Mouse (Mus musculus) stomach, embryonic 14.5 days (tissue): ENCODE results near the gene Slc13a2. TPM values are rescaled to one million over a fixed set of nuclear protein-coding genes. Genes with fewer than 3 reads are reported as not detected.
A peak's percentile ranks its signal among the peaks of the same experiment; 100 is the strongest.

ENCODE experiments used
- ATAC-seq: fragments of 200-750 bp; cut with Nextera tagmentation; 2 replicates; pipeline ENCODE4 v1.8.0; 2017; ENCODE audit warnings: low read depth, moderate TSS enrichment; ENCODE audit not compliant: insufficient number of reproducible peaks, insufficient read depth, low FRiP score
- H3K27ac ChIP-seq: fragments of 300-500 bp; sonication (generic); 2 replicates; pipeline ENCODE4 v1.5.1; 2014; ENCODE audit warnings: mild to moderate bottlenecking, low read length, moderate library complexity, mixed read lengths
- H3K27me3 ChIP-seq: fragments of 300-500 bp; sonication (generic); 2 replicates; pipeline ENCODE4 v1.6.1; 2014; ENCODE audit warnings: low read length, control low read depth, mixed read lengths; ENCODE audit not compliant: control insufficient read depth, insufficient read depth
- H3K36me3 ChIP-seq: fragments of 300-500 bp; sonication (generic); 2 replicates; pipeline ENCODE4 v1.6.1; 2014; ENCODE audit warnings: mild to moderate bottlenecking, control low read depth, low read length, moderate library complexity, mixed read lengths; ENCODE audit not compliant: control insufficient read depth, insufficient read depth
- H3K4me1 ChIP-seq: fragments of 300-500 bp; sonication (generic); 2 replicates; pipeline ENCODE4 v1.6.1; 2014; ENCODE audit warnings: low read length, control low read depth, mixed read lengths; ENCODE audit not compliant: control insufficient read depth, insufficient read depth
- H3K4me2 ChIP-seq: fragments of 300-500 bp; sonication (generic); replicated peaks from 2 replicates; pipeline ENCODE4 v1.6.1; 2014; ENCODE audit warnings: low read depth, low read length, control low read depth
- H3K4me3 ChIP-seq: fragments of 300-500 bp; sonication (generic); 2 replicates; pipeline ENCODE4 v1.5.1; 2014; ENCODE audit warnings: low read depth, low read length, control low read depth
- H3K9ac ChIP-seq: fragments of 300-500 bp; sonication (generic); replicated peaks from 2 replicates; pipeline ENCODE4 v1.6.1; 2014; ENCODE audit warnings: low read depth, mild to moderate bottlenecking, control low read depth, low read length, moderate library complexity, mixed read lengths
- H3K9me3 ChIP-seq: fragments of 300-500 bp; sonication (generic); 2 replicates; pipeline ENCODE4 v1.6.1; 2016; ENCODE audit warnings: low read depth, low read length, control low read depth; ENCODE audit not compliant: control insufficient read depth
- WGBS: fragments of 180-500 bp; shearing (Covaris S2); extraction: QIAGEN DNeasy Blood & Tissue Kit; methylation state at CpG from one replicate; pipeline ENCODE4 v1.1.7; 2014; 5-methylcytosine and 5-hydroxymethylcytosine counted together
- polyA plus RNA-seq: library from polyadenylated mRNA; unstranded; fragments of >200 nt; fragmentation: Nextera tagmentation; extraction: Ambion mirVana; gene quantifications from 2 replicates; pipeline ENCODE4 v1.2.1, GENCODE M21; 2014

Gene Slc13a2
- polyA plus RNA-seq, 1 experiment from 2014 or later, result 0.10 TPM

DNA sequence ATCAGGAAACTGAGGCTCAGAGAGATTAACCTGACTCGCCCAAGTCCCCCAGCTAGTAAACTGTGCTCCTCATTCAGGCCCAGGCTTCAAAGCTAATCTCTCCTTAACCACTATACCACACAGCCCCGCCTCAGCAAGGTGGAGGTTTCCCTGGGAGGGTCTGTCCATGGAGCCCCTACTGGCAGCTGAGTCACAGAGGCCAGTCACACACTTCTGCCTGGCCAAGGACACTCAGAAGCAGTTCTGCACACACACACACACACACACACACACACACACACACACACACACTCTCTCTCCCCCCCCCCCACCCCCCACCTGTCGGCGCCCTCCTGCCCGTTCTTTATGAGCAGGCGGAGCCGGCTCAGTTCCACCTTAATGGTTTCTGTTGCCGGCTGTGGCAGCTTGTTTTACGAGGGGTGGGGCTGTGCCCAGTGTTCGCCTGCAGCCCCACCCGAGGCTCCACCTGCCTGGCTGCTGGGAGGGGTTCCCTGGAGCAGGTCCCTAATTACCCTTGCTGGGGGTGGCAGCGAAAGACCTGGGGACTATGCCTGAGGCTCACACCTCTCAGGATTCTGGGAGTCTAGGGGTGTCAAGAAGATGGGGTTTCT is 44.4 kb downstream of the Slc13a2 start:
- peak; percentile 57 for ATAC-seq
- Histone ChIP-seq H3K36me3 (no peaks in the 10 kb centered on the region), H3K4me2 (no peak overlapping the region), H3K27me3 (no peaks in the 10 kb centered on the region), H3K9me3 (no peaks in the 10 kb centered on the region), H3K4me1 (no peaks in the 10 kb centered on the region), H3K27ac (no peak overlapping the region), H3K4me3 (no peak overlapping the region), H3K9ac (no peak overlapping the region)
- 26% methylated on average over 11 of the region's 12 CpGs for WGBS

DNA sequence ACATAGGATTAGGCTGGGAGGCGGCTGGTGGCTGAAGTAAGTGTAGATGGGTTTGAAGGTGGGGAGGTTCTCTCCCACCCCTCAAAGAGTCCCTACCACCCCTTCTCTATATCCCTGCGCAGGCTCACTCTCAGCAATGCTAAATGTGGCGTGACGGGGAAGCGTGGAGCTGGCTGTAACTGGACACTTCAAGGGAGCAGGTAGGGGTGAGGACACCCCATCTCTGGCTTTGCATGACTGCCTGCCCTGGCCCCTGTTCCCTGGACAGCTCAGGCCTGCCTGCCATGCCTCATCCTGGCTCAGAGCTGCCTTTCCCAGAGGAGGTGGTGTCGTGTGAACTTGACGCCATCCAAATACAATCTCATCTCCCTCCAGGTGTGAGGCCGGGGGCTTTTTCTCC is 47.9 kb downstream of the Slc13a2 start:
- Histone ChIP-seq H3K27me3 (no peaks in the 10 kb centered on the region), H3K27ac (no peak overlapping the region), H3K4me1 (no peaks in the 10 kb centered on the region), H3K9me3 (no peaks in the 10 kb centered on the region), H3K4me2 (no peak overlapping the region), H3K9ac (no peak overlapping the region), H3K36me3 (no peaks in the 10 kb centered on the region), H3K4me3 (no peak overlapping the region)
- no peak for ATAC-seq
- 65% methylated on average over 8 of the region's 8 CpGs for WGBS

DNA sequence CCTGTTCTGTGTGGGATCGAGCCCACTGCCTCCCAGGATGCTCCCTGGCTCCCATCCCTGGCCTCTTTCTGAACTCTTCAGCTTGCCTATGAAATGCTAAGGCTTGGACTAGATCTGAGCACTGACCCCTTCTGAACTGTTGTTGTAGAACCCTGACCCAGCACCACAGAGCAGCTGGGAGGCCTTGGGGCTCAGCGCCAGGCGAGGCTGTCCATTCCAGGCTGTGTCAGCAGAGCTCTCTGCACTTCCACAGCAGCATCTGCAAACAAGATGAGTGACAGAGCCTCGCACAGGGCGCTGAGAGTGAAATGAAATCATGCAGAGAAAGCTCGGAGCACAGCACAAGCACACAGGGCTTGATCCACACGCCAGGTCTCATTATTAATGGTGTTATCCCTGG is 49.4 kb downstream of the Slc13a2 start:
- Histone ChIP-seq H3K4me2 (no peak overlapping the region), H3K27ac (no peak overlapping the region), H3K4me1 (no peaks in the 10 kb centered on the region), H3K36me3 (no peaks in the 10 kb centered on the region), H3K9ac (no peak overlapping the region), H3K4me3 (no peak overlapping the region), H3K27me3 (no peaks in the 10 kb centered on the region), H3K9me3 (no peaks in the 10 kb centered on the region)
- ATAC-seq, result no peak
- WGBS, result 36% methylated on average over 7 of the region's 7 CpGs

DNA sequence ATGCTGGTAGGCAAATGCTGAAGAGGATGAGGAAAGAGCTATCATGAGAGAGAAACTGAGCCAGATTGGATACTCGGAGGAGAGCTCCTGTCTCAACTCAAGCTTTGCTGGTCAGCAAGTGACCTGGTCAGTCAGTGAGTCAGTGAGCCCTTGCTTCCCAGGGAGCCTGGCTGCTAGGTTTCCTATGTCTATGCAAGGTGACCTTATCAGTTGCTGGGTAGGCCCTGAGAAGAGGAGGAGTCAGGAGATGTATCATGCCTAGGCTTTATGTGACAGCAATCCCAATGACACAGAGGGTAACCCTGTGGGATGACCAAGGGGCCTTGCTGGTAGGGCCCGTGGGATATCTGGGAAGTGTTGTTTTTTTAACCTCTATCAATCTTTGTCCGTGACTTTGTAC is 49.9 kb downstream of the Slc13a2 start:
- no peaks in the 10 kb centered on the region for H3K27me3 ChIP-seq
- no peaks in the 10 kb centered on the region for H3K4me1 ChIP-seq
- no peak overlapping the region for H3K4me2 ChIP-seq
- H3K36me3 ChIP-seq, result no peaks in the 10 kb centered on the region
- ATAC-seq, result no peak
- 43% methylated on average over 3 of the region's 3 CpGs for WGBS
- no peak overlapping the region for H3K9ac ChIP-seq
- no peak overlapping the region for H3K27ac ChIP-seq
- no peaks in the 10 kb centered on the region for H3K9me3 ChIP-seq
- H3K4me3 ChIP-seq, result no peak overlapping the region

DNA sequence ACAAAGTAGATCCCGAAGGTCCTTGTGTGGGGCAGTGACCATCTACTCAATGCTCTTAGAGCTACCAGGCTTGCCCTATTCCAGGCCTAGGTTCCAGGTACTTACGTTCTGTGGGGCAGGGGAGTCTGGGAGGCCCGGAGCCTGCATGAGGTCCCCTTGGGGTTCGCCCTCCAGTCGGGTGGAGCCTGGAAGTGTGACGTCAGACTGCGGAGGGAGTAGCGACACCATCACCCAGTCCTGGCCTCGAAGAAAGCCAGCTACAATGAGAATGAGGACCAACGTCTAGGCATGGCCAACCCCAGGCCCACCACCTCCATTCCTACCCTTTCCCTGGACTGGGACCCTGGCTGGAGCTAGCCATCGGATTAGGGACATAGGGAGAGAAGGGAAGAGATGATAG is 50.3 kb downstream of the Slc13a2 start:
- Histone ChIP-seq H3K36me3 (no peaks in the 10 kb centered on the region), H3K4me2 (no peak overlapping the region), H3K4me3 (no peak overlapping the region), H3K4me1 (no peaks in the 10 kb centered on the region), H3K27me3 (no peaks in the 10 kb centered on the region), H3K9ac (no peak overlapping the region), H3K9me3 (no peaks in the 10 kb centered on the region), H3K27ac (no peak overlapping the region)
- 90% methylated on average over 11 of the region's 11 CpGs for WGBS
- no peak for ATAC-seq

DNA sequence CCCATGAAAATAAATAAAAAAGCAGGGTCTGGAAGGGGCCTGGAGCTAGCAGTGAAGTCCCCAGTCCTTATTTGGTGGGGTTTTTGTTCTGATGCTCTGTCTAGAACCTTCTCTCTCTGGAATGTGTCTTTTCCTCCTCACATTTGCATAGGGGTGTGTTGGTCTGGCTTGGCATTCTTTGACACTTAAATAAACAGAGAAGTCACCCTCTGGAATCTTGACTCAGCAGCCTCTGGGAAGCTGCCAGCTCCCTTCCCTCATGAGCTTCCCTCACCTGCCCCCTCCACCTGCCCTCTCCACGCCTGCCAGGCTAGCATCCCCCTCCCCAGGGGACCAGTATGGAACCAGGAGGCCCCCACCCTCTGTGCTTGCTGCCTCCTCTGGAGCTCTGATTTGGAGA is 51.6 kb downstream of the Slc13a2 start:
- no peak overlapping the region for H3K4me2 ChIP-seq
- no peaks in the 10 kb centered on the region for H3K4me1 ChIP-seq
- H3K9ac ChIP-seq, result no peak overlapping the region
- no peaks in the 10 kb centered on the region for H3K36me3 ChIP-seq
- H3K4me3 ChIP-seq, result no peak overlapping the region
- WGBS, result 32% methylated on average over 1 of the region's 1 CpGs
- H3K9me3 ChIP-seq, result no peaks in the 10 kb centered on the region
- H3K27ac ChIP-seq, result no peak overlapping the region
- ATAC-seq, result no peak
- no peaks in the 10 kb centered on the region for H3K27me3 ChIP-seq

DNA sequence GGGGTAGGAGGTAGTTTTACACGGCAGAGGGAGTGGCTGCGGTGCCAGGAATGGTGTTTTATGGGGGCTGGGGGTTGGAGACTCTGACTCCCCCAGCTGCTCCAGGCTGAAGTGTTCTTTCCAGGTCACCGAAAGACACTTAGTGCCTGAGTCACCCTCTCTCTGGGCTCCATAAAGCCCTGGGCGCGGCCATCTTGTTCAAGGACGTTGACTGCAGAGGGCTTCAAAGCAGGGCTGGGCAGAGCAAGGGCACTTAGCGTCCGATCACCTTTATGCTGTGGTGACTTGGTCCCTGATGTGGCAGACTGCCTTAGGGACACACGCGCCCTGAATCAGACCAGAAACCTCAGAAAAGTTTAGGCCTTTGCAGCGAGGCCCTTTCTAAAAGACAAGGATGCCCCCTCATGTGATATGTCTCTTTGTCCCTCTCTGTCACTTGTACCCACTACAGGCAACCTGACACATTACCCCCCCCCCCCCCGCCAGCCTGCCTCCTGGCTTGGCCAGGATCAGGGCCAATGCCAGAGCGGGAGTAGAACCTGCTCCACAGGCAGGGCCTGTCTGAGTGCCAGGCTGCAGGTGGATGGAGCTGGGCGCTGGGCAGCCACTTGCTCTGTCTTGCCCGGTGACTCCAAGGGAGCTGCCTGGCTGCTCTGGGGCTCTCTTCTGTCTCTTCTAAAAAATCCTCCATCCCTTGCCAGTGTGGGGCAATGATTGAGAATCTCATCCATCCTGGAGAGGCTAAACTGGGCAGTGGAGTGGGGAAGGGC is 54.4 kb downstream of the Slc13a2 start:
- Histone ChIP-seq H3K4me3 (no peak overlapping the region), H3K27ac (no peak overlapping the region), H3K9ac (no peak overlapping the region), H3K4me2 (no peak overlapping the region), H3K4me1 (no peaks in the 10 kb centered on the region), H3K9me3 (no peaks in the 10 kb centered on the region), H3K27me3 (no peaks in the 10 kb centered on the region), H3K36me3 (no peaks in the 10 kb centered on the region)
- WGBS, result 88% methylated on average over 15 of the region's 15 CpGs
- no peak for ATAC-seq

DNA sequence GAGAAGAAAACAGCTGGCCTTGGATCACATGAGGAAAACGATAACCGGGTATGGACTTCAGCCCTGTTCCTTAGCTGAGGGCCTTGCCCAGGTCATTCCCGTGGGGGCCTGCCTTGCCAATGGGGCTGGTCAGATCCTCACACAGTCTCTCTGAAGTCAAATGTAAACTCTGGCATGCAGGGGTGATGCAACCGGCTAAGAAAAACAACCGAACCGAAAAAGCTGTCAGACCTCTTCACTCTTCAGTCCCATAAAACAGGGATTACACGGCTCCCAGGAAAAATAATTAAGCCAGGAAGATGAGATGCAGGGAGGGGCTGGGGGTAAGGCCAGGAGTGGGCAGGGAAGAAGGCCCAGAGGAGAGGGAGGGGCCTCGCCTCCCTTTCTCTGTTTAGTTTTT is 57.9 kb downstream of the Slc13a2 start:
- H3K4me2 ChIP-seq, result no peak overlapping the region
- no peaks in the 10 kb centered on the region for H3K27me3 ChIP-seq
- H3K27ac ChIP-seq, result no peak overlapping the region
- H3K36me3 ChIP-seq, result no peaks in the 10 kb centered on the region
- no peak overlapping the region for H3K4me3 ChIP-seq
- no peaks in the 10 kb centered on the region for H3K9me3 ChIP-seq
- H3K9ac ChIP-seq, result no peak overlapping the region
- H3K4me1 ChIP-seq, result no peaks in the 10 kb centered on the region
- ATAC-seq, result no peak
- WGBS, result 21% methylated on average over 8 of the region's 8 CpGs
